Mouse (Mus musculus): ENCODE measurements around the gene Tbccd1.

GRCm38 (mm10) chr16:22857431-22858113, at the start of gene Tbccd1, which contains the start of gene Dnajb11:
- TF ChIP-seq CTCF (IDR thresholded peaks at IDR 0.05; ENCODE audit: insufficient read depth, low read length) (no peak), POLR2A (IDR thresholded peaks at IDR 0.05; ENCODE audit: borderline replicate concordance, extremely low read depth, low read depth, low read length) (peak; percentile 83)

Measured in lung, adult 2 months (tissue).